Mouse (Mus musculus) gastrocnemius, adult 2 months (tissue): ENCODE data around the gene Adcy3. TPM values are rescaled to one million over a fixed set of nuclear protein-coding genes. Genes with fewer than 3 reads are reported as not detected.

ENCODE experiments used
- DNase-seq: peaks from one replicate; pipeline ENCODE4 v3.0.0; 2022
- H3K27ac ChIP-seq: fragments of 200-600 bp; 2 replicates; pipeline ENCODE4 v1.8.1; 2022; ENCODE audit warnings: mild to moderate bottlenecking
- H3K4me3 ChIP-seq: fragments of 200-600 bp; 2 replicates; pipeline ENCODE4 v1.8.1; 2022; ENCODE audit warnings: mild to moderate bottlenecking, moderate library complexity
- CTCF ChIP-seq: fragments of 200-600 bp; IDR thresholded peaks from 2 replicates; pipeline ENCODE4 v1.8.1; 2022; ENCODE audit warnings: antibody characterized with exemption, mild to moderate bottlenecking, moderate library complexity
- intact Hi-C: fragments of 180-260 bp; cut with DNase I; formaldehyde crosslinking; loops from one replicate; pipeline ENCODE4 v1.15.1; 2025
- total RNA-seq, 2 experiments: library from RNA; stranded (reverse); gene quantifications; 2 replicates each; pipeline ENCODE4 v1.2.3; 2021

Gene Adcy3
- total RNA-seq, 2 experiments from 2014 or later, result 1.0 to 2.0 TPM

DNA sequence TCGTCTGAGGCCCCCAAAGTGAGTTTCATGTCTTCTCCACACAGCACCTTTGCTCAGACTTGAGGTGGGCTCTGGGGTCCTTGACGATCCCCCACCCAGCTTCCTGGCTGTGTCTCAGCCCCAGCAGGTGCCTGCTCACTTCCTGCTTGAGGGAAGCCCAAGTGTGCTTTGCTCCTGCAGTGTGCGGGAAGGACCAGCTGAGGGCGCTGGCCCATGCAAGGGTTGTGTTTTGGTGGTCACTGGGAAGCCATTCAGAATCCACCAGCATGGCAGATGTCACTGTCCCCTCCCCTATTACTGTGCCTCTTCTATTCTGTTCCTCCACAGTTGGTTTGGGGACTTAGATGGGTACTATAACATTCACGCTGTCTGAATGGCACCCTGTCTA lies 56.2 kb downstream of the Adcy3 start:
- intact Hi-C loops, result no loop called here
- no peak; the same call in 1 of the 2 replicates for TF ChIP-seq CTCF
- no peak overlapping the region for H3K4me3 ChIP-seq
- H3K27ac ChIP-seq, result no peak overlapping the region
- DNase-seq, result no peak

DNA sequence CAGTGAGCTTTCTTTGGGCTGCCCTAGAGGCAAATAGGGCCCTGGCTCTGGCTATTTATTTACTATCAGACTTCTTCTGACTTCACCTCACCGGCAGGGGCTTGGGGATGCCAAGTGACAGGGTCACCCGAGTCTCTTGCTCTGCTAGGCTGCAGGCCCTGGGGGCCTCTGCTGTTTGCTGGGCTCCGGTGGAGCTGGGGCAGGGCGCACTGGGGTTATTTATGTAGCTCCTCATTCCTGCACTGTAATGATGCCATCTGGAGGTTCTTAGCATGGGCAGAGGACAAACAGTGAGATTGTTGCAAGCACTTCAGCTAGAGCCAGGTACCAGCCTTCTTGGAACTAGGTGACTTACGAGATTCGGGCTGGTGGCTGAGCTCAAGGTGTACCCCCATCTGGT lies 59.6 kb downstream of the Adcy3 start:
- DNase-seq, result no peak
- peak overlapping the region; percentile 20; the same call in 1 of the 2 replicates for H3K27ac ChIP-seq
- intact Hi-C loops, result no loop called here

DNA sequence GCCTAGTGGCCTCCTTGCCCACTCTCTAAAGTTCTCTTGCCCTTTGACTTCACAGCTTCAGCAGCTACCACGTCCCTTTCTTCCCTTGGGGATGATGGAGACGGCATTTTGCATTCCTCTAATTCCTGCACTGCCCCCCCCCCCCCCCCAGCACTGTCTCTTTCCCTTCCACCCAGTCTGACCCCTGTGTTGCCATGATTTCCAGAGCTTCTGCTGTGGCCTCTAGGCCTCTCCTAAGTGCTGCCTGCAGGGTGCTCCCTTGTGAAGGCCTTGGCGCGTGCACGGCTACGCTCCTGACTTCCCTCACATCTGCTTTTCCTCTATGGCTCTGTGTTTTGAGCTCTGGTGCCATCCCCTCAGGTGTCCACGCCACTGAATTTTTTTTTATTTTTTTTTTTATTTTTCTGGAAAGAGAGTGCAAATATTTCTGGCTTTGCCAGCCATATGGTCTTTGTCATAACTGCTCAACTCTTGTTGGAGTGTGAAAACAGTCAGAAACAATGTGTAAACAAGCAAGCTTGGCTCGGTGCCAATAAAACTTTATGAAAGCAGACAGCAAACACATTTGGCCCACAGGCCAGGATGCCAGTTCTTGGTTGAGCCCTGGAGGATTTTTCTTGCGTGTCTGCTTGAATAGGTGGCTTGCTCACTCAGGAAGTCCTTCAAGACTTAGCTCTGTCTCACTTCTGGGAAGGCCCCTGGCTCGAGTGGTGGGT lies 60.3 kb downstream of the Adcy3 start:
- intact Hi-C loops, result no loop called here
- no peak for TF ChIP-seq CTCF
- Histone ChIP-seq H3K4me3 (no peak overlapping the region), H3K27ac (peak overlapping the region; percentile 16; the same call in 1 of the 2 replicates)
- no peak for DNase-seq

More for the DNA sequence above, 59.6 kb downstream of the Adcy3 start:
- H3K4me3 ChIP-seq, result no peak overlapping the region
- no peak for TF ChIP-seq CTCF

DNA sequence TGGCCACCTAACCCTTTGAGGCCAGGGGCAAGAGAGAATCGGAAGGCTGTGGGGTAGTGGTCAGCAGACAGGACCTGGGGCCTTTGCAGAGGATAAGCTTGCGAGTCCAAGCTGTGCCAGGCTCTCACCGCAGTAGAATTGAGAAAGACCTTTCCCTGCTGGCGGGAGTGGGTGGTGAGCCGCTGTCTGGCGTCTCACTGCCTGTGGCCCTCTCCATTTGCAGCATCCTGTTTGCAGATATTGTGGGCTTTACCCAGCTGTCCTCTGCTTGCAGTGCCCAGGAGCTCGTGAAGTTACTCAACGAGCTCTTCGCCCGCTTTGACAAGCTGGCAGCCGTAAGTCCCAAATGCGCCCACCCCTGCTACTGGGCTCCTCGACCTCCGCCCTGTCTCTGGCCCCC lies 61.7 kb downstream of the Adcy3 start:
- intact Hi-C loops, result no loop called here
- no peak overlapping the region for H3K4me3 ChIP-seq
- H3K27ac ChIP-seq, result no peak overlapping the region
- no peak for DNase-seq
- no peak for TF ChIP-seq CTCF

DNA sequence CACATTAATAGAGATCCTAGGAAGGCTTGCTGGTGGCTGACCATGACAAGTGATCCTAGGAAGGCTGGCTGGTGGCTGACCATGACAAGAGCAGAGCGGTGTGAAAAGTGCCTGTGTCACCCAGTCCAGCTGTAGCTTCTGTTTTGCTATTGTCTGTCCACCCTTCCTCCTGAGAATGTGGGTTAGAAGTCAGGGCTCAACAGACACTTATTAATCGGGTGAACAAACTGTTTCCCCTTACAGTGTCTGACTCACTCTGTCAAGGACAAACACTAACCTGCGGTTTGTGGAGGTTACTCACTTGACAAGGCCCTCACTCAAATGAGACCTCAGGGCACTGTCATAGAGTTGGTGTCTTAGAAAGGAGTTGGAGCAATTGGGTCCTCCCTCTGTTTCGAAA lies 65.8 kb downstream of the Adcy3 start:
- no peak overlapping the region for H3K27ac ChIP-seq
- intact Hi-C loops, result no loop called here
- TF ChIP-seq CTCF, result no peak
- DNase-seq, result no peak
- no peak overlapping the region for H3K4me3 ChIP-seq

DNA sequence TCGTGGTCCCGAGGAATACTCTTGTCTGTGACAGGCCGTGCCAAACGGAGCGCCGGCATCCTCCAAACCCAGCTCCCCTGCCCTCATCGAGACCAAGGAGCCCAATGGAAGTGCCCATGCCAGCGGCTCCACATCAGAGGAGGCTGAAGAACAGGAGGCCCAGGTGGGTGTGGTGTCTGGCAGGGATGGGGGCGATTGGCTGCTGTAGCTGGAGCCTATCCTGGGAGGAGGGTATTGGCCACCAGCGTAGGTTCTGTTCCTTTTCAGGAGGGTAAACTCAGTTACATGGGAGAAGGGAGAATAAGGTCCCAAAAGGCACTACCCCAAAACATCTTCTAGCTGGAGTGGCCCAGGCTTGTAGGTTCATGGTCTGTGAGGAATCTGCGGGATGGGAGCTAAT lies 66.4 kb downstream of the Adcy3 start:
- DNase-seq, result no peak
- no peak for TF ChIP-seq CTCF
- Histone ChIP-seq H3K4me3 (no peak overlapping the region), H3K27ac (no peak overlapping the region)
- intact Hi-C loops, result no loop called here

DNA sequence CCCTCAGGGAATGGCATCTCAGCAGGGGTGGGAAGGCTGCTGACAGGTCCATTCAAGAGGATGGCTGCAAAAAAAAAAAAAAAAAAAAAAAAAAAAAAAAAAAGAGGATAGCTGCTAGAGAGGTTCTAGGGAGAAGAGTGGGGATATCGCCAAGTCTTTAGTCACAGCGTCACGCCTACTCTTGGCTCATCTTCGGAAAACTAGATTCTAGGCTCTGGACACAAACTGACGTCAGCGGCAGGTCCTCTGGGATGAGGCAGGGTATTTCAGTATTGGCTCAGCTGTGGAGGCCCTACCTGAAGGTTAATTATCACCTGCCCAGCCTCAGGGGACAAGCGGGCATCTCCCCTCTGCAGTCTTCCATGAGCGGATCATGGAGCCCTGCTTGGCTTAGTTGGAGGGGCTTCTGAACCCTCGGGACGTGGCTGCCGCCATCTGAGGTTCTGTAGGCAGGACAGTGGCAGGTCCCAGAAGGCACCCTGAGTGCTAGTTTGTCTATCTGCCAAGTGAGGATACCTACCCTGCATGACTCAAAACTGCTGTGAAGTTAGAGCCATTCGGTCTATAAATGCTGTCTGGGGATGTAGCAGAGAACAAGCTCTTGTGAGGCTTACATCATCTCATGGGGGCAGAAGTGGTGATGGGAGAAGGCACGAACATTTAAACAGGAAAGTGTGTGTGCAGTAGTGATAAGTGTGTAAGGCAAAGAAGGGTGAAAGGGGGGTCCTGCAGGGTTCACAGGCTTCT lies 68.7 kb downstream of the Adcy3 start:
- peak; percentile 81 for DNase-seq
- Histone ChIP-seq H3K27ac (no peak overlapping the region), H3K4me3 (no peak overlapping the region)
- intact Hi-C loops, result no loop called here
- TF ChIP-seq CTCF, result no peak

DNA sequence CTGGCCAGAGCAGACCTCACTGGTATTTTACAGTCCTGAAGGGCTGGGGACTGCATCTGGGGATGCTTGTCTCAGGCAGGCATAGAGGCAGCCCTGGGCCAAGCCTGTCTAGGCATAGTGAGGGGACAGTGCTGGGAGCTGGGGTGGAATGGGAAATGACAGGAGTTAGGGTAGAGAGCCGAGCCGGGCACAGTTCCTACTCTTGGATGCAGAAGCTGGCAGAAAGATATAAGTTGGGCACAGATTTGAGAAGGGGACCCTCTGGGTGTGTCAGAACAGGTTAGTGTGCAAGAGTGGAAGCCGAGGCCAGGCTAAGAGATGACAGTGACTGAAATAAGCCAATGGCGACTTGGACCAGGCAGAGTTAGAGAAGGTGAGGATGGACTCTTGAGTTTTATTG lies 69.3 kb downstream of the Adcy3 start:
- Histone ChIP-seq H3K27ac (no peak overlapping the region), H3K4me3 (no peak overlapping the region)
- no peak for DNase-seq
- intact Hi-C loops, result no loop called here
- no peak for TF ChIP-seq CTCF

DNA sequence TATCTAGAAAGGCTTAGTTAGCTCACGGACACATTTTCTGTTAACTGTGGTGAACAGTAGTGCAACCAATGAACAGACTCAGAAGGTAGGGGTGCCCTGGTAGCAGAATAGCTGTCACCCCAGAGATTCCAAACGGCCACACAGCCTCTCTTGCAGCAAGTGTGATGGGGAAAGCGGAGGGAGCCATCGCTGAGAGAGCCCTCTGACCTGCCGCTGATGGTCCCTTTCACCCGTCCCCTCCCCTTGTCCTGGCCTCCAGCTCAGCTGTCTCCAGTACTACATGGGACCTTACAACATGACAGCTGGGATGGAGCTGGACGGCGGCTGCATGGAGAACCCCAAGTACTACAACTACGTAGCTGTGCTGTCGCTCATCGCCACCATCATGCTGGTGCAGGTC lies 73.2 kb downstream of the Adcy3 start:
- no peak overlapping the region for H3K4me3 ChIP-seq
- no peak for TF ChIP-seq CTCF
- DNase-seq, result no peak
- no peak overlapping the region for H3K27ac ChIP-seq
- intact Hi-C loops, result loop anchor here (5.0 kb wide), 2 partner anchors 99 to 279 kb away; no protein-coding TSS in a partner anchor

DNA sequence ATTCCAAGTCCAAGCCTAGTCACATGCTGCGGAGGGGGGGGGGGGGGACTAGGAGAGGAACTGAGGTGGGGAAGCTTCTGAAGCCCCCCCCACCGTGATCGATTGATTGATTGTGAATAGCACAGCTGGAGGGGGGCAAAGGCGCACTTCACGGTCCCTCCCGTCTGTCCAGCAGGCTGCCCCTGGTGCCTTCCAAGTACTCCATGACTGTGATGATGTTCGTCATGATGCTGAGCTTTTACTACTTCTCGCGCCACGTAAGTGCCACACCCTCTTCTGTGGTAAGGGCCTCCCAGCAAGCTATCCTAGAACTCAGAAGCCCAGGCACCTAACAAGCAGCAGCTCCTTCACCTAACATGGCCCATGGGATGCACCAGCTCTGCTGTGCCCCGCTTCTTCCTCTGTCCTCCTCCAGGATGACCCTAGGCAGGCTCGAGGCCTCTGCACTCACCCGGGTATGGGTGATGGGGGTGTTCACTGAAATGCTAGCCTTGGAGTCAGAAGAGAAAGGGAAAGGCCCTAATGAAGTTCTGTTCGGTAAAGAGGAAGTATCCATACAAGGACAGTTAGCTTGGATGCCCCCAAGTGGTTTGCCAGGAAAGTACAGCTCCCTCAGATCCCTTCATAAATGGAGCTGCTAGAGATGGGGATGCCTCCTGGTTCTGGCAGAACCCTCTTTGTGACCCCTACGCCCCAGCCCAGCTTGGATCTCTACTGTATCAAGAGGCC lies 75.7 kb downstream of the Adcy3 start:
- H3K4me3 ChIP-seq, result peak overlapping the region; percentile 26; the same call in 1 of the 2 replicates
- TF ChIP-seq CTCF, result peak; percentile 72
- 0 out of 2 replicates have a peak overlapping the region, but pooled peaks have one; percentile 8 for H3K27ac ChIP-seq
- intact Hi-C loops, result loop anchor here (5.0 kb wide), 2 partner anchors 101 to 281 kb away; no protein-coding TSS in a partner anchor
- DNase-seq, result peak; percentile 57

DNA sequence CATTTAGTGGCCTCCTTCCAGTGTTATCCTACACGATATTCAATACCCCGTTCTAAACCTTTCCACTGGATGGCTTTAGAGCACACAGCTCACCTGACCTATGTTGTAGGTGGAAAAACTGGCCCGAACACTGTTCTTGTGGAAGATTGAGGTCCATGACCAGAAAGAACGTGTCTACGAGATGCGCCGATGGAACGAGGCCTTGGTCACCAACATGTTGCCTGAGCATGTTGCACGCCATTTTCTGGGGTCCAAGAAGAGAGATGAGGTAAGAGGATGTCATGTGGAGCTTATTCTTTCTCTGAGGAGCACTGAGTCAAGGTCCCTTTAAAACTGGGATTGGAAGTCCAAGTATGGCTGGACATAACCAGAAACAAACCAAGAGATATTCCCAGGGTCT lies 76.3 kb downstream of the Adcy3 start:
- no peak for TF ChIP-seq CTCF
- no peak overlapping the region for H3K4me3 ChIP-seq
- H3K27ac ChIP-seq, result no peak overlapping the region
- intact Hi-C loops, result loop anchor here (5.0 kb wide), 2 partner anchors 102 to 282 kb away; no protein-coding TSS in a partner anchor
- no peak for DNase-seq

DNA sequence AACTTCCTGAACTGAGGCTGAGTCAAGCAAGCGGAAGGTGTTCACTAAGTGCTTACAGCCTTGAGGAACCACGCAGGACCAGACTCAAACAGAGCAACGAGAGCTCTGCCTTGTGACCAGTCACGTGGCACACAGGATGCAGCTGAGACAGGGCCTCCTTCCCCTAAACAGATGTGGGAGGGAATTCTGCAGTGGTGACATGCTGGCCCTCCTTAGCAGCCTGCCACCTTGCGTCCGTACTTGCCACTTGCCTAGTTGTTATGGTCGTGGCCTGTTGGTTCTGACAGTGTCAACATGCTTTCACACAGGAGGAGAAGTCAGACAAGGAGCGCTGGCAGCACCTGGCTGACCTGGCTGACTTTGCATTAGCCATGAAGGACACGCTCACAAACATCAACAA lies 78.3 kb downstream of the Adcy3 start:
- Histone ChIP-seq H3K27ac (no peak overlapping the region), H3K4me3 (no peak overlapping the region)
- intact Hi-C loops, result no loop called here
- DNase-seq, result peak; percentile 31
- TF ChIP-seq CTCF, result no peak

DNA sequence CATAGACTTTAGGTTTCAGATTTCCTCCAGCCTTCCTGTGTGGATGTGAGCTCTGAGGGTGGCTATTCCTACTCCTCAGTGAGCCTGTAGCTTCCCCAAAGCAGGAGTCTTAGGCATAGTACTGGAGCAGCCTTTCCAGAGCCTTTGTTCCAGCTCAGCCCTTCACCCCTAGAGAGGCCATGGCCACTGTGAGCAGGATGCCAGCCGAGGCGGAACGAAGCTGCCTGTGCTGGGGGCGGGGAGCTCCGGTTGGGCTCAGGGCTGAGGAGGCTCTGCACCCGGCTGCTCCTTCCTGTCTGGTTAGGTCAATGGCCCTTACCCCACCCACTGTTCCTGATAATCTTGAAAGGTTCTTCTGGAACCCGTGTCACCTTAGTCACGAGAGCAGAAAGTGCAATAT lies 80.0 kb downstream of the Adcy3 start:
- no peak for TF ChIP-seq CTCF
- Histone ChIP-seq H3K27ac (no peak overlapping the region), H3K4me3 (no peak overlapping the region)
- DNase-seq, result no peak
- intact Hi-C loops, result no loop called here
